Mouse (Mus musculus) limb, embryonic 12.5 days (tissue): ENCODE data around the gene Npnt. TPM values are rescaled to one million over a fixed set of nuclear protein-coding genes. Genes with fewer than 3 reads are reported as not detected.

ENCODE experiments used
- ATAC-seq: fragments of 200-750 bp; cut with Nextera tagmentation; 2 replicates; pipeline ENCODE4 v1.8.0; 2017; ENCODE audit warnings: low read depth, moderate TSS enrichment; ENCODE audit not compliant: insufficient number of reproducible peaks, insufficient read depth, low FRiP score, low TSS enrichment
- H3K27ac ChIP-seq: fragments of 300-500 bp; sonication (generic); 2 replicates; pipeline ENCODE4 v1.5.1; 2016; ENCODE audit warnings: mild to moderate bottlenecking, moderate library complexity
- H3K27me3 ChIP-seq: fragments of 300-500 bp; sonication (generic); 2 replicates; pipeline ENCODE4 v1.6.1; 2016; ENCODE audit warnings: mild to moderate bottlenecking, moderate library complexity
- H3K36me3 ChIP-seq: fragments of 300-500 bp; sonication (generic); 2 replicates; pipeline ENCODE4 v1.6.1; 2016; ENCODE audit warnings: mild to moderate bottlenecking, moderate library complexity
- H3K4me1 ChIP-seq: fragments of 300-500 bp; sonication (generic); replicated peaks from 2 replicates; pipeline ENCODE4 v1.6.1; 2016
- H3K4me2 ChIP-seq: fragments of 300-500 bp; sonication (generic); 2 replicates; pipeline ENCODE4 v1.6.1; 2016; ENCODE audit warnings: mild to moderate bottlenecking, moderate library complexity
- H3K4me3 ChIP-seq: fragments of 300-500 bp; sonication (generic); replicated peaks from 2 replicates; pipeline ENCODE4 v1.5.1; 2016; ENCODE audit warnings: mild to moderate bottlenecking
- H3K9ac ChIP-seq: fragments of 300-500 bp; sonication (generic); replicated peaks from 2 replicates; pipeline ENCODE4 v1.6.1; 2016; ENCODE audit warnings: mild to moderate bottlenecking, moderate library complexity
- H3K9me3 ChIP-seq: fragments of 300-500 bp; sonication (generic); 2 replicates; pipeline ENCODE4 v1.6.1; 2016; ENCODE audit warnings: mild to moderate bottlenecking, moderate library complexity
- WGBS: fragments of 180-500 bp; shearing (Covaris S2); methylation state at CpG from one replicate; pipeline ENCODE4 v1.1.7; 2016; 5-methylcytosine and 5-hydroxymethylcytosine counted together
- polyA plus RNA-seq: library from polyadenylated mRNA; unstranded; fragments of >200 nt; fragmentation: Nextera tagmentation; extraction: Ambion mirVana; gene quantifications from 2 replicates; pipeline ENCODE4 v1.2.1, GENCODE M21; 2016

Npnt gene
- polyA plus RNA-seq, 1 experiment from 2014 or later: 18.5 TPM

GRCm38 (mm10) chr3:132962631-132963361 is 12.7 kb upstream of the Npnt start:
- Histone ChIP-seq H3K27ac (no peak overlapping the region), H3K4me2 (no peak overlapping the region), H3K4me1 (no peaks in the 10 kb centered on the region), H3K9ac (no peak overlapping the region), H3K27me3 (no peaks in the 10 kb centered on the region), H3K4me3 (no peak overlapping the region), H3K36me3 (no peaks in the 10 kb centered on the region), H3K9me3 (no peaks in the 10 kb centered on the region)
- no peak for ATAC-seq
- WGBS: 85% methylated on average over 7 of the region's 7 CpGs

DNA sequence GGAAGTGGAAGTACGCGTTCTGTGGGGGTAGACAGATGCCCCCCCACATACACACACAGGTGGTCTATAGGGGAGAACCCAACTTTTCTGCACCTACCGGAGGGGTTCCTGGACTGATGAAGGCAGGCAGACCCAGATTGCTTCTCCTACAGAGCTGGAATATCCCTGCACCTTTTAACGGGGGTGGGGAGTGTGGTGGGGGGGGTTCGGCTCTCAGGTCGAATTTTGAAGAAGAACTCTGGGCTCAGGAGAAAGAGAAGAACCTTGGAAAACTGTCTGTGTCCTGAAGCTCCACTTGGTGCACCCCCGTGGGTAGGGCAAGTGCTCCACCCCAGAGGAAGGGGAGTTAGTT is 414 bp upstream of the Npnt start:
- no peak overlapping the region for H3K27ac ChIP-seq
- peak overlapping the region; percentile 69 for H3K9ac ChIP-seq
- H3K36me3 ChIP-seq: no peaks in the 10 kb centered on the region
- peak overlapping the region; percentile 70 for H3K4me3 ChIP-seq
- ATAC-seq: no peak
- WGBS: 9% methylated on average over 7 of the region's 7 CpGs
- H3K4me1 ChIP-seq: peaks cover 19% of the 10 kb centered on the region
- no peaks in the 10 kb centered on the region for H3K9me3 ChIP-seq
- H3K27me3 ChIP-seq: peaks cover 35% of the 10 kb centered on the region
- peak overlapping the region; percentile 99 for H3K4me2 ChIP-seq

GRCm38 (mm10) chr3:132949380-132949790 is 706 bp downstream of the Npnt start:
- peaks cover 35% of the 10 kb centered on the region for H3K27me3 ChIP-seq
- H3K36me3 ChIP-seq: no peaks in the 10 kb centered on the region
- H3K9ac ChIP-seq: peak overlapping the region; percentile 69
- H3K4me3 ChIP-seq: peak overlapping the region; percentile 70
- H3K4me1 ChIP-seq: peaks cover 30% of the 10 kb centered on the region
- ATAC-seq: peak; percentile 65
- H3K27ac ChIP-seq: peak overlapping the region; percentile 45; the same call in 1 of the 2 replicates
- 0% methylated on average over 26 of the region's 26 CpGs for WGBS
- H3K4me2 ChIP-seq: peak overlapping the region; percentile 99
- H3K9me3 ChIP-seq: no peaks in the 10 kb centered on the region

DNA sequence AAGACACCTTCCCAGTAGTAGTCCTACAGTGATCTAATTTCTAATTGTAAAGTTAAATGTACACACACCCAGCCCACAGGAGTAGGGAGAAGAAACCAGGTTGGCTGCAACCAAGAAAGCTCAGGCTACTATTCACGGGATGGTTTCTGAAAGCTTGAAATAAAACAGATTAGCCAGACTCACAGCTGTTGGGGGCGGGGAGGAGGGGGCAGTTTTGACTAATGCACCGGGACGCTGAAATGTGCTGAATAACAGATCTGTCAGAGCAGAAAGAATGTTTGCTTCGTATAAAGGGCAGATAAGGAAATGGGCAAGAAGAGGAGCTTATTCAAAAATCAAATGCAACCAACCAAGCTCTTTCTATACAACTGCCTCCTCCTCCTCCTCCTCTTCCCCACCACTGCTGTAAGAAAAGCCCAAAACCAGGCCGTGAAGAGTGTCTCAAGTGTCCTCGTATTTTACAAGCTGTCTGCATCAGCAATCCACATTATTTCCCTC is 1.7 kb downstream of the Npnt start:
- Histone ChIP-seq H3K4me2 (peak overlapping the region; percentile 99), H3K27me3 (peaks cover 35% of the 10 kb centered on the region), H3K36me3 (no peaks in the 10 kb centered on the region), H3K9ac (no peak overlapping the region), H3K4me3 (peak overlapping the region; percentile 70; the same call in 1 of the 2 replicates), H3K27ac (no peak overlapping the region), H3K4me1 (peaks cover 39% of the 10 kb centered on the region), H3K9me3 (no peaks in the 10 kb centered on the region)
- ATAC-seq: no peak
- 11% methylated on average over 7 of the region's 7 CpGs for WGBS

GRCm38 (mm10) chr3:132946086-132946485 is 4.0 kb downstream of the Npnt start:
- Histone ChIP-seq H3K36me3 (no peaks in the 10 kb centered on the region), H3K27ac (no peak overlapping the region), H3K4me3 (no peak overlapping the region), H3K4me1 (peaks cover 39% of the 10 kb centered on the region), H3K9ac (no peak overlapping the region), H3K4me2 (no peak overlapping the region), H3K9me3 (no peaks in the 10 kb centered on the region), H3K27me3 (peaks cover 34% of the 10 kb centered on the region)
- 82% methylated on average over 5 of the region's 5 CpGs for WGBS
- no peak for ATAC-seq

DNA sequence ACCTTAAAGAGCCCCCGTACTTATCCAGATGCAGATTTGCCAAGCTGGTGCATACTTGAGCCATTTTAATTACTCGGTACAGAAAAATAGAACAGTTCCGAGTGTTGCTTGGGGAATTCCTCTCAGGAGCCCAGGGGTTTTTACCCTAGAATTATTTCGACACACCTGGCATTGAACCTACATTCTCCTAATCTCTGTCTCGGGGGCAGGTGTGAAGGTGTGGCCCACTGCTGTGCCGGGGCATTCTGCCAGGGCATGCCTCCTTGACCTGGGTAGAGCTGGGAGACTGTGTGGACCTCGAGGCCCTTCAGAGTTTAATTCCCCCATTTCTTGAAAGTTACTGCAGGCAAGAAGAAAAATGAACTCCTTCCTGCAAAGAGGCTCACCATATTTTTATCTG is 4.4 kb downstream of the Npnt start:
- Histone ChIP-seq H3K27me3 (peaks cover 30% of the 10 kb centered on the region), H3K36me3 (no peaks in the 10 kb centered on the region), H3K9me3 (no peaks in the 10 kb centered on the region), H3K4me1 (peaks cover 39% of the 10 kb centered on the region), H3K27ac (no peak overlapping the region), H3K9ac (no peak overlapping the region), H3K4me3 (no peak overlapping the region), H3K4me2 (no peak overlapping the region)
- ATAC-seq: no peak
- 66% methylated on average over 7 of the region's 7 CpGs for WGBS

DNA sequence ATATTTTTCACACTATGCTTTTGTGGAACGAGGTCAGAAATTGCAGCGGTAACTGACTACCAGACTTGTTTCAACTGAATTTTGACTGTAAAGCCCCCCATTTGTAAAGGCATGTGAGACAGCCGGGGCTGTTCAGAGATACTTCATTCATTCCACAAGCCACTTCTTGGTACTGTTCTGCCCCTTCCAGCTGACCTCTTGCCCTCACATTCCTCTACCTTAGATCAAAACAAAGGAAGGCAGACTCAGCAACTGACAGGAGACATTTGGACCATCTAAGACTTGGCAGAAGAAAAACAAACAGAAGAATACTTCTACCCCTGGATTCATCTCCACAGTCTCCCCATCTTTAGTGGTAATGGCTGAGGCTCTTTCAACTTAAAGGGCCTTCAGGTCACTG is 5.5 kb downstream of the Npnt start:
- Histone ChIP-seq H3K4me3 (no peak overlapping the region), H3K27me3 (peaks cover 24% of the 10 kb centered on the region), H3K36me3 (no peaks in the 10 kb centered on the region), H3K4me2 (no peak overlapping the region), H3K9ac (no peak overlapping the region), H3K9me3 (no peaks in the 10 kb centered on the region), H3K4me1 (peaks cover 33% of the 10 kb centered on the region), H3K27ac (no peak overlapping the region)
- 37% methylated on average over 3 of the region's 3 CpGs for WGBS
- no peak for ATAC-seq

GRCm38 (mm10) chr3:132944193-132944592 is 5.9 kb downstream of the Npnt start:
- ATAC-seq: no peak
- Histone ChIP-seq H3K4me1 (peaks cover 32% of the 10 kb centered on the region), H3K9ac (no peak overlapping the region), H3K4me2 (no peak overlapping the region), H3K27me3 (peaks cover 20% of the 10 kb centered on the region), H3K4me3 (no peak overlapping the region), H3K9me3 (no peaks in the 10 kb centered on the region), H3K27ac (no peak overlapping the region), H3K36me3 (no peaks in the 10 kb centered on the region)
- WGBS: 11% methylated on average over 7 of the region's 7 CpGs

DNA sequence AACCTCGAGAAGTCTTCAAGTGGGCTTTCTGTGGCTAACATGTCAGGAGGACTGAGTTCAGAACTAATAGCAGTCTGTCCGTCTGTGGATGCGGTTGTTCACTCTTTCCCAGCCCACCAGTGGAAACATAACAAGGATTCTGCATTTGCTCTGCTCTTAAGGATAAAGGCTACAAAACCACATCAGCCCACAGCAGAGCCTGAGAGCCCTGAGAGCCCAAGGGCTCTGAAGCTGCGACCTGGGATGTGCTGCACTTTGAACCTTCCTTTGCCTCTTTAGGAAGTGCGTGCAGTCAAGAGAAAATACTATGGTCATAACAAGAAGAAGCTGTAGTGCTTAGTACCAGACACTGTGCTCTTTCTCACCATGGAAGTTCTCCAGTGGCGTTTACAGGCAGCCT is 7.3 kb downstream of the Npnt start:
- Histone ChIP-seq H3K36me3 (no peaks in the 10 kb centered on the region), H3K4me3 (no peak overlapping the region), H3K4me2 (no peak overlapping the region), H3K9ac (no peak overlapping the region), H3K27ac (no peak overlapping the region), H3K27me3 (peaks cover 7% of the 10 kb centered on the region; the same call in 1 of the 2 replicates), H3K9me3 (no peaks in the 10 kb centered on the region), H3K4me1 (peaks cover 25% of the 10 kb centered on the region)
- no peak for ATAC-seq
- 86% methylated on average over 6 of the region's 6 CpGs for WGBS

DNA sequence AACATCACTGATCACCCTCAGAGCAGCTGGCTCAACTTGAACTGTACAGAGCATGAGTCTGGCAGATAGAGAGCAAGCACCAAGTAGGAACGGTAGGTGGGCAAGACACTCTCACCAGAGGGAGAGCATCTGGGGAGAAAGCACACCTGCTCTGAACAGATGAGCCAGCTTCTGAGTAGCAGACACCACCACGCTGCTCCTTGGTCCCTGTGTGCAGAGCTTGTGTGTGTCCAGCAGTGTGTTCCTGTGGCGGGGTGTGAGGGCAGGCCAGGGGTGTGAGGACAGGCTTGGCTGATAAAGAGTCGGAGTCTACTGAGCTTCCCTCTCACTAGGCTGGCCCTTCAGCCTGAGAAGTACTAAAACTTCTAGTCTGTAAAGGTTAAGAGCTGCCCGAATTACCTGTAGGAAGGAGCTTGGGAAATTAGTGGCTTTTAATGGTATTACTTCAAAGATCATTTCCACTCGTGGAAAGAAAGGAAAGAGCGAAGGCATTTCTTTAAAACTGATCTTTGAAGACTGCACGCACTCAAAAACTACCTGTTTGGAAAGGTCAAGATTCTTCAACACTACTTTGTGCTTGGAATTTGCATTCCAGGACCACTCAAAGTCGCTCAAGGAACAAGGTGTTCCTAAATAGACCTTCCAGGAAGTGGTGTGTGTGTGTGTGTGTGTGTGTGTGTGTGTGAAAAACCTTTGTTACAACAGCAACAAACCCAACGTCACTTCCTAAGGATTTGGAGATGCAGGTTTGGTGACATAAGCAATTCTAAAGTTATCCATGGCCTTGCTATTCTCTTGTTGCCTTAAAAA is 9.7 kb downstream of the Npnt start:
- no peaks in the 10 kb centered on the region for H3K27me3 ChIP-seq
- H3K4me2 ChIP-seq: no peak overlapping the region
- no peaks in the 10 kb centered on the region for H3K9me3 ChIP-seq
- no peak for ATAC-seq
- no peaks in the 10 kb centered on the region for H3K36me3 ChIP-seq
- H3K4me3 ChIP-seq: no peak overlapping the region
- H3K4me1 ChIP-seq: peaks cover 24% of the 10 kb centered on the region
- 79% methylated on average over 10 of the region's 10 CpGs for WGBS
- no peak overlapping the region for H3K27ac ChIP-seq
- no peak overlapping the region for H3K9ac ChIP-seq

- Histone ChIP-seq H3K4me2 (no peak overlapping the region), H3K4me1 (peaks cover 11% of the 10 kb centered on the region), H3K27me3 (no peaks in the 10 kb centered on the region), H3K36me3 (no peaks in the 10 kb centered on the region), H3K4me3 (no peak overlapping the region), H3K27ac (no peak overlapping the region), H3K9ac (no peak overlapping the region), H3K9me3 (no peaks in the 10 kb centered on the region)
- no peak for ATAC-seq
- WGBS: 59% methylated on average over 8 of the region's 8 CpGs
Measured at GRCm38 (mm10) chr3:132939006-132939405, 11.1 kb downstream of the Npnt start.
